Mouse (Mus musculus): ENCODE data around the gene Gm438.

GRCm38 (mm10) chr4:144824706-144825105 is 38.3 kb upstream of the Gm438 start:
- TF ChIP-seq EP300 (optimal IDR thresholded peaks at IDR 0.05) = no peak
- TF ChIP-seq CTCF (IDR thresholded peaks at IDR 0.05; ENCODE audit: low read depth) = no peak
